Mouse (Mus musculus): ENCODE data around the gene Tmem50b.
"Not testable (repeated sequence)": the region's sequence is repeated elsewhere in the genome, so short reads cannot be mapped to it uniquely, and the experiment has no call there.

Gene Tmem50b

GRCm38 (mm10) chr16:91597672-91598010 lies at the start of gene Tmem50b:
Gene Tmem50b (minus strand): TSS chr16:91597800.
- peak; percentile 100 for DNase-seq

GRCm38 (mm10) chr16:91646681-91647419 lies 49.2 kb upstream of the Tmem50b start, which contains the start of gene Gart:
Gene Gart (minus strand): TSS chr16:91646952.
- DNase-seq, result peak; percentile 100

GRCm38 (mm10) chr16:91645995-91646602 lies 48.5 kb upstream of the Tmem50b start:
- DNase-seq, result peak; percentile 87

- DNase-seq, result not testable (repeated sequence)
Measured at GRCm38 (mm10) chr16:91645420-91645819, 47.8 kb upstream of the Tmem50b start.

GRCm38 (mm10) chr16:91644901-91645300 lies 47.3 kb upstream of the Tmem50b start:
- peak; percentile 73 for DNase-seq

- DNase-seq, result peak; percentile 22
Measured at GRCm38 (mm10) chr16:91640171-91640570, 42.6 kb upstream of the Tmem50b start.

- peak; percentile 79 for DNase-seq
Measured at GRCm38 (mm10) chr16:91639636-91640035, 42.0 kb upstream of the Tmem50b start.

GRCm38 (mm10) chr16:91639161-91639560 lies 41.6 kb upstream of the Tmem50b start:
- DNase-seq, result peak; percentile 77

- DNase-seq, result no peak
Measured at GRCm38 (mm10) chr16:91633641-91634040, 36.0 kb upstream of the Tmem50b start.

- DNase-seq, result no peak
Measured at GRCm38 (mm10) chr16:91632940-91633339, 35.3 kb upstream of the Tmem50b start.

GRCm38 (mm10) chr16:91632439-91632838 lies 34.8 kb upstream of the Tmem50b start:
- no peak for DNase-seq

- no peak for DNase-seq
Measured at GRCm38 (mm10) chr16:91630584-91630983, 33.0 kb upstream of the Tmem50b start.

- no peak for DNase-seq
Measured at GRCm38 (mm10) chr16:91629749-91630148, 32.1 kb upstream of the Tmem50b start.

- DNase-seq, result no peak
Measured at GRCm38 (mm10) chr16:91628673-91629072, 31.1 kb upstream of the Tmem50b start.

GRCm38 (mm10) chr16:91627831-91628230 lies 30.2 kb upstream of the Tmem50b start:
- DNase-seq, result no peak

- DNase-seq, result no peak
Measured at GRCm38 (mm10) chr16:91623074-91623473, 25.5 kb upstream of the Tmem50b start.

- DNase-seq, result no peak
Measured at GRCm38 (mm10) chr16:91620991-91621390, 23.4 kb upstream of the Tmem50b start.

- DNase-seq, result peak; percentile 88
Measured at GRCm38 (mm10) chr16:91620185-91620584, 22.6 kb upstream of the Tmem50b start.

GRCm38 (mm10) chr16:91618511-91619501 lies 21.2 kb upstream of the Tmem50b start, which contains the start of gene Dnajc28:
Gene Dnajc28 (minus strand): TSS chr16:91619026.
- DNase-seq, result peak; percentile 98

- DNase-seq, result no peak
Measured at GRCm38 (mm10) chr16:91614552-91614951, 17.0 kb upstream of the Tmem50b start.

- no peak for DNase-seq
Measured at GRCm38 (mm10) chr16:91612525-91612924, 14.9 kb upstream of the Tmem50b start.

- DNase-seq, result no peak
Measured at GRCm38 (mm10) chr16:91611248-91611647, 13.6 kb upstream of the Tmem50b start.
